Comparison of ENCODE assay signal across 11 mouse cellular contexts in genomic region chr10:19297669-19298068, GRCm38 (mm10). TPM values are rescaled to one million over a fixed set of nuclear protein-coding genes. Genes with fewer than 3 reads are reported as not detected.
DNase-seq lines count a peak whose midpoint lies in the region; ATAC-seq lines count a peak whose summit lies in the region.
"Had no signal": no experiment of that assay in that cellular context is flagged by ENCODE, and none has a peak within 500 bp of the region (broad histone marks: within the 10 kb centered on the region; RNA-seq: fewer than 3 reads in every experiment).

No protein-coding gene starts in this region.

- no peak overlapping the region for H3K27ac ChIP-seq in kidney, embryonic 14.5 days (ENCODE audit: low read depth, low read length)
- H3K27ac ChIP-seq in forebrain, embryonic 12.5 days = no peak overlapping the region
- H3K27ac ChIP-seq: forebrain, embryonic 10.5 days; limb, embryonic 13.5 days; neural tube, embryonic 13.5 days had no signal

- no peak for ATAC-seq in kidney, embryonic 14.5 days (ENCODE audit: low FRiP score, low TSS enrichment)
- ATAC-seq in forebrain, embryonic 12.5 days (ENCODE audit: low FRiP score) = no peak
- no peak for ATAC-seq in activated CD4-positive, CD25-positive, alpha-beta regulatory T cell, adult 4 months

- 67% methylated on average over 3 of the region's 3 CpGs for WGBS in kidney, embryonic 14.5 days
- WGBS in forebrain, embryonic 12.5 days = 54% methylated on average over 3 of the region's 3 CpGs

- peak; percentile 9 for DNase-seq in kidney, postnatal 10 days
- DNase-seq in 416B (ENCODE audit: low read depth) = peak; percentile 43
- DNase-seq in CD4-positive helper T cell, adult 2 months (ENCODE audit: low read depth, low spot score) = peak; percentile 54
- peak; percentile 61 for DNase-seq in embryo, embryonic 10.5 days (ENCODE audit: low spot score)
- DNase-seq in MN1 (ENCODE audit: low spot score) = no peak

- H3K4me3 ChIP-seq in kidney, embryonic 14.5 days (ENCODE audit: low read length) = no peak overlapping the region
- no peak overlapping the region for H3K4me3 ChIP-seq in forebrain, embryonic 12.5 days (replicated peaks)
- H3K4me3 ChIP-seq: forebrain, embryonic 10.5 days; limb, embryonic 13.5 days; neural tube, embryonic 13.5 days had no signal

- no peak overlapping the region for H3K4me2 ChIP-seq in kidney, embryonic 14.5 days (replicated peaks; ENCODE audit: low read depth, low read length)
- H3K4me2 ChIP-seq in forebrain, embryonic 12.5 days = no peak overlapping the region
- H3K4me2 ChIP-seq: limb, embryonic 13.5 days; neural tube, embryonic 13.5 days had no signal

- H3K36me3 ChIP-seq in kidney, embryonic 14.5 days (ENCODE audit: control insufficient read depth, insufficient read depth, low read length) = no peaks in the 10 kb centered on the region
- no peaks in the 10 kb centered on the region for H3K36me3 ChIP-seq in forebrain, embryonic 12.5 days (replicated peaks)
- H3K36me3 ChIP-seq: forebrain, embryonic 10.5 days; limb, embryonic 13.5 days; neural tube, embryonic 13.5 days had no signal

- H3K4me1 ChIP-seq in kidney, embryonic 14.5 days (ENCODE audit: control insufficient read depth, insufficient read depth, low read length) = no peaks in the 10 kb centered on the region
- H3K4me1 ChIP-seq in forebrain, embryonic 12.5 days = no peaks in the 10 kb centered on the region
- H3K4me1 ChIP-seq: forebrain, embryonic 10.5 days; limb, embryonic 13.5 days; neural tube, embryonic 13.5 days had no signal

- no peaks in the 10 kb centered on the region for H3K27me3 ChIP-seq in kidney, embryonic 14.5 days (ENCODE audit: control insufficient read depth, insufficient read depth, low read length)
- 0 out of 2 replicates have a peak, but pooled peaks cover 6% of the 10 kb centered on the region for H3K27me3 ChIP-seq in forebrain, embryonic 12.5 days

- no peak overlapping the region for H3K9ac ChIP-seq in kidney, embryonic 14.5 days (ENCODE audit: low read depth, low read length)
- H3K9ac ChIP-seq in forebrain, embryonic 12.5 days = no peak overlapping the region
- H3K9ac ChIP-seq: limb, embryonic 13.5 days; neural tube, embryonic 13.5 days had no signal

- H3K9me3 ChIP-seq in kidney, embryonic 14.5 days (ENCODE audit: control insufficient read depth, low read length) = no peaks in the 10 kb centered on the region
- H3K9me3 ChIP-seq in forebrain, embryonic 12.5 days = no peaks in the 10 kb centered on the region
- H3K9me3 ChIP-seq: forebrain, embryonic 10.5 days; limb, embryonic 13.5 days; neural tube, embryonic 13.5 days had no signal

RNA-seq across cellular contexts. Expression of gene Olig3, which starts 58.7 kb away (rescaled TPM):
- not detected in 2 replicates for polyA plus RNA-seq in kidney, embryonic 14.5 days (2014; fragmentation: Nextera tagmentation; extraction: Ambion mirVana)
- polyA plus RNA-seq in forebrain, embryonic 12.5 days (2016; fragmentation: Nextera tagmentation; extraction: Ambion mirVana) = 34.1 and 34.3 TPM in 2 replicates
- not detected for polyA plus RNA-seq in activated CD4-positive, CD25-positive, alpha-beta regulatory T cell, adult 4 months (2017; shearing (Covaris generic))
- polyA plus RNA-seq: limb, embryonic 13.5 days had no signal

Comparison
In these comparisons a context has a peak if more than half of its experiments do, and no peak if none do; other contexts are left out.
1. RNA of gene Olig3, which starts 58.7 kb away (polyA plus RNA-seq): 34.1 to 34.3 TPM in forebrain, embryonic 12.5 days; not detected in kidney, embryonic 14.5 days and not detected in activated CD4-positive, CD25-positive, alpha-beta regulatory T cell, adult 4 months; every median in the first group is over 10 times any median in the second.